ENCODE assay signal across 8 mouse cellular contexts in genomic region chr4:95052025-95052899, GRCm38 (mm10). TPM values are rescaled to one million over a fixed set of nuclear protein-coding genes. Genes with fewer than 3 reads are reported as not detected.
DNase-seq lines count a peak whose midpoint lies in the region; ATAC-seq lines count a peak whose summit lies in the region.

Jun (minus strand) TSS chr4:95052222.

- H3K4me3 ChIP-seq in brown adipose tissue, adult 24 weeks (ENCODE audit: insufficient read depth, low read depth, low read length) = peak within 1 kb of the TSS; percentile 100
- peak within 1 kb of the TSS; percentile 78 for H3K4me3 ChIP-seq in heart, embryonic 13.5 days
- peak within 1 kb of the TSS; percentile 69 for H3K4me3 ChIP-seq in liver, embryonic 12.5 days
- H3K4me3 ChIP-seq in stomach, embryonic 15.5 days (replicated peaks) = peak within 1 kb of the TSS; percentile 66

- H3K4me1 ChIP-seq in brown adipose tissue, adult 24 weeks (ENCODE audit: control insufficient read depth, insufficient read depth, insufficient read length, low read length) = peaks cover 5% of the 10 kb centered on the region; the same call in 1 of the 2 replicates
- H3K4me1 ChIP-seq in heart, embryonic 13.5 days = peaks cover 30% of the 10 kb centered on the region
- H3K4me1 ChIP-seq in liver, embryonic 12.5 days = peaks cover 33% of the 10 kb centered on the region
- H3K4me1 ChIP-seq in stomach, embryonic 15.5 days = 0 out of 2 replicates have a peak, but pooled peaks cover 16% of the 10 kb centered on the region

- H3K36me3 ChIP-seq in heart, embryonic 13.5 days = no peaks in the 10 kb centered on the region; the same call in 1 of the 2 replicates
- H3K36me3 ChIP-seq in liver, embryonic 12.5 days = no peaks in the 10 kb centered on the region
- no peaks in the 10 kb centered on the region for H3K36me3 ChIP-seq in stomach, embryonic 15.5 days

- WGBS in heart, embryonic 13.5 days = 0% methylated on average over 68 of the region's 68 CpGs
- WGBS in liver, embryonic 12.5 days (ENCODE audit: insufficient replicate concordance) = under 1% methylated on average over 67 of the region's 68 CpGs
- under 1% methylated on average over 67 of the region's 68 CpGs for WGBS in stomach, embryonic 15.5 days

- H3K27me3 ChIP-seq in heart, embryonic 13.5 days (replicated peaks) = no peaks in the 10 kb centered on the region
- peaks cover 53% of the 10 kb centered on the region for H3K27me3 ChIP-seq in liver, embryonic 12.5 days (replicated peaks)
- no peaks in the 10 kb centered on the region for H3K27me3 ChIP-seq in stomach, embryonic 15.5 days (replicated peaks)

- DNase-seq in CD4-positive helper T cell, adult 2 months (ENCODE audit: low read depth, low spot score) = peak; percentile 99
- DNase-seq in fat pad, adult 2 months (ENCODE audit: extremely low read depth, low read depth, low spot score) = peak; percentile 88
- peak; percentile 100 for DNase-seq in kidney, postnatal 10 days
- peak; percentile 100 for DNase-seq in natural killer cell, adult 2 months (ENCODE audit: low spot score in 2 of 2)

- H3K27ac ChIP-seq in brown adipose tissue, adult 24 weeks (replicated peaks; ENCODE audit: low read depth, low read length) = peak within 1 kb of the TSS; percentile 99
- peak within 1 kb of the TSS; percentile 100 for H3K27ac ChIP-seq in heart, embryonic 13.5 days (replicated peaks)
- peak within 1 kb of the TSS; percentile 88 for H3K27ac ChIP-seq in liver, embryonic 12.5 days
- H3K27ac ChIP-seq in stomach, embryonic 15.5 days = peak within 1 kb of the TSS; percentile 97

- H3K9me3 ChIP-seq in heart, embryonic 13.5 days = no peaks in the 10 kb centered on the region
- no peaks in the 10 kb centered on the region for H3K9me3 ChIP-seq in liver, embryonic 12.5 days (replicated peaks)
- H3K9me3 ChIP-seq in stomach, embryonic 15.5 days = no peaks in the 10 kb centered on the region

- peak; percentile 88 for ATAC-seq in heart, embryonic 13.5 days (ENCODE audit: extremely low read depth, insufficient number of reproducible peaks, low FRiP score, low TSS enrichment)
- peak; percentile 90 for ATAC-seq in liver, embryonic 12.5 days
- peak; percentile 91 for ATAC-seq in stomach, embryonic 15.5 days (ENCODE audit: insufficient read depth, low FRiP score, low read depth)

- peak within 1 kb of the TSS; percentile 90 for H3K4me2 ChIP-seq in heart, embryonic 13.5 days
- H3K4me2 ChIP-seq in liver, embryonic 12.5 days = peak within 1 kb of the TSS; percentile 94
- H3K4me2 ChIP-seq in stomach, embryonic 15.5 days = peak within 1 kb of the TSS; percentile 78

- peak within 1 kb of the TSS; percentile 99 for H3K9ac ChIP-seq in heart, embryonic 13.5 days
- H3K9ac ChIP-seq in liver, embryonic 12.5 days = peak within 1 kb of the TSS; percentile 78
- peak within 1 kb of the TSS; percentile 83 for H3K9ac ChIP-seq in stomach, embryonic 15.5 days

RNA-seq across cellular contexts. Expression of gene Jun, which starts in this region (rescaled TPM):
- 66.9 and 91.2 TPM in 2 replicates for polyA plus RNA-seq in brown adipose tissue, adult 24 weeks (2012; ENCODE audit: insufficient read depth, insufficient read length, missing spikeins)
- polyA plus RNA-seq in heart, embryonic 13.5 days (2015; fragmentation: Nextera tagmentation; extraction: Ambion mirVana) = 67.7 and 72.3 TPM in 2 replicates
- polyA plus RNA-seq in liver, embryonic 12.5 days (2016; fragmentation: Nextera tagmentation; extraction: Ambion mirVana) = 12.0 and 12.2 TPM in 2 replicates
- polyA plus RNA-seq in stomach, embryonic 15.5 days (2015; fragmentation: Nextera tagmentation; extraction: Ambion mirVana) = 102 and 103 TPM in 2 replicates

Comparison
In these comparisons a context has a peak if more than half of its experiments do, and no peak if none do; other contexts are left out.
1. Peak in every context shown above with its lines: DNase-seq, ATAC-seq, H3K4me3 ChIP-seq and H3K27ac ChIP-seq.